Mouse (Mus musculus): ENCODE data around the gene Bves. TPM values are rescaled to one million over a fixed set of nuclear protein-coding genes. Genes with fewer than 3 reads are reported as not detected.

Bves gene
- polyA plus RNA-seq, 1 experiment from 2014 or later = 4.6 TPM

DNA sequence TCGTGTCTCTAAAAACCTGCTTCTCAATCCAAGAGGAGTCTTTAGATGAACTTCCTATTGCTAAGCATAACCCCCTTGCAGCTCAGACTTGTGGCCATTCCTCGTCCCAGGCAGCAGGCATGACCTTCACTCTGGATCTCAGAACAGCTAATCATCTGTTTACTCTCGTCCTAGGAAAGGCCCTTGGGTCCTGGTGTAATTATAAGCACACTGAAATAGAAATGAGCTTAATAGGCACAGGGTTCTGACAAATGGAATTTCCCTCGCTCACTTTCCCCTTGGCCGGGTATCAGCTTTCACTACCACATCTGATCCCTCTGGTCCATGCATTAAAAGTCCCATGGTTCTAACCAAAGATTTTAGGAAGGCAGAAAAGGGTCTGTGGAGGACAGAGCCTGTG is 27.8 kb downstream of the Bves start:
- H3K4me3 ChIP-seq = no peak overlapping the region
- no peak overlapping the region for H3K27ac ChIP-seq
- no peak for ATAC-seq (ENCODE audit: low FRiP score, low read depth)
- 15% methylated on average over 5 of the region's 5 CpGs for WGBS
- no peaks in the 10 kb centered on the region for H3K27me3 ChIP-seq
- peaks cover 6% of the 10 kb centered on the region; the same call in 1 of the 2 replicates for H3K36me3 ChIP-seq
- no peak overlapping the region for H3K9ac ChIP-seq
- H3K4me1 ChIP-seq = peaks cover 16% of the 10 kb centered on the region
- H3K9me3 ChIP-seq = no peaks in the 10 kb centered on the region
- H3K4me2 ChIP-seq (replicated peaks) = no peak overlapping the region

DNA sequence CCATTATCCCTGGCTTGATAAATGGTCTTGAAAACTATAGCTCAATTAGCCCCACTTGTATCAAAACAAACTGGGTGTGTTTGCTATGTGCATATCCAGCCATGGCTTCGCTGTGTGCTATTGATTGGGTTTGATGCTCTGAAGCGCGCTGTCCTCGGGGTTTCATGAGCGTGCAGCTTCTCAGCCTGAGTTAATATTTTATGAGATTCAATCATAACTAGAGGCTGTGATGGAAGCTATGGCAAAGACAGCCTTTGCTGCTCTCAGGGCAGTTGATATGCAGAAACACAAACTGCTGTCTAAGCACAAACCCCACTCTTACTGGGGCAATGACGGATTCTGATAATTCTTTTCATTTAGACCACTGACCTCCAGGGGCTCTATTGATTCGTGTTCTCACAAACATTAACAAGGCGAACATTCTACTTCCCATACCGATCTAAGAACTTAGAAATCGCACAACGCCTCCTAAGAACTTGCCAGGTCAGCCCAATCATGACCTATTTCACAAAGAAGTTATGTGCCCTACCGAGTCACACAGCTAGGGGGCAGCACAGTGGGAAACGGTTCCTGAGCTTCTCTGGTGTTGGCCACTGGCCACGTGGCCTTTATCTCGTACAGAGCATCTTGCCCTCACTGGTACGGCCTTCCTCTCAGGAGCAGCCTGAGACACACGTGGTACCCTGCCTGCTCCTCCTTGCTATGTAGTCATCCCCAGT is 31.6 kb downstream of the Bves start:
- Histone ChIP-seq H3K4me2 (replicated peaks) (no peak overlapping the region), H3K4me3 (no peak overlapping the region), H3K27me3 (no peaks in the 10 kb centered on the region), H3K9me3 (no peaks in the 10 kb centered on the region), H3K36me3 (peaks cover 6% of the 10 kb centered on the region; the same call in 1 of the 2 replicates), H3K27ac (no peak overlapping the region), H3K9ac (no peak overlapping the region), H3K4me1 (peaks cover 16% of the 10 kb centered on the region)
- ATAC-seq (ENCODE audit: low FRiP score, low read depth) = no peak
- 88% methylated on average over 17 of the region's 17 CpGs for WGBS

DNA sequence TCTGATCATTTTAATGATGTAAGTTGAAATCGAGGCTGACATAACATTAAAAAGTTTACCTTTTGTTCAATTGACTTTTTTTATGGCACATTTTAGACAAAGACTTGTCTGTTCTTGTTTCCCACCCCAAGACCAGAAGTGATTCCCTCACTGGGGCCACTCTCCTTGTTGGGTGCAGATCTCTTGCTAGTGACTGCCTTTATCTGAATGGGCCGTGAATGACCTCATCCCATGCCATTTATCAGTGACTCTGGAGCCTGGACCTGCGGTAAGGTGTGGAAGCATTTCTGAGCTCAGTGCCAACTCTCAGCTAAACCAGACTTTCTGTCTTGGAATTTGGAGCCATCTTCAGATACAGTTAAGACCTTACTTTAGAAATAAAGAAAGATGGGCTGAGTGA is 34.1 kb downstream of the Bves start:
- no peaks in the 10 kb centered on the region for H3K27me3 ChIP-seq
- no peak overlapping the region for H3K4me2 ChIP-seq (replicated peaks)
- H3K9ac ChIP-seq = no peak overlapping the region
- H3K4me1 ChIP-seq = 0 out of 2 replicates have a peak, but pooled peaks cover 2% of the 10 kb centered on the region
- no peaks in the 10 kb centered on the region for H3K9me3 ChIP-seq
- H3K4me3 ChIP-seq = no peak overlapping the region
- ATAC-seq (ENCODE audit: low FRiP score, low read depth) = no peak
- H3K27ac ChIP-seq = no peak overlapping the region
- peaks cover 6% of the 10 kb centered on the region; the same call in 1 of the 2 replicates for H3K36me3 ChIP-seq
- WGBS = 80% methylated on average over 3 of the region's 3 CpGs

GRCm38 (mm10) chr10:45370545-45370944 is 35.0 kb downstream of the Bves start:
- H3K4me1 ChIP-seq = 0 out of 2 replicates have a peak, but pooled peaks cover 2% of the 10 kb centered on the region
- no peak overlapping the region for H3K4me3 ChIP-seq
- 71% methylated on average over 2 of the region's 2 CpGs for WGBS
- no peaks in the 10 kb centered on the region for H3K9me3 ChIP-seq
- no peaks in the 10 kb centered on the region for H3K27me3 ChIP-seq
- no peak overlapping the region for H3K27ac ChIP-seq
- H3K36me3 ChIP-seq = peaks cover 6% of the 10 kb centered on the region; the same call in 1 of the 2 replicates
- ATAC-seq (ENCODE audit: low FRiP score, low read depth) = no peak
- no peak overlapping the region for H3K4me2 ChIP-seq (replicated peaks)
- no peak overlapping the region for H3K9ac ChIP-seq

GRCm38 (mm10) chr10:45372994-45373692 is 37.6 kb downstream of the Bves start:
- ATAC-seq (ENCODE audit: low FRiP score, low read depth) = no peak
- WGBS = 49% methylated on average over 4 of the region's 4 CpGs

GRCm38 (mm10) chr10:45378269-45378668 is 42.7 kb downstream of the Bves start:
- no peaks in the 10 kb centered on the region for H3K36me3 ChIP-seq
- no peaks in the 10 kb centered on the region for H3K9me3 ChIP-seq
- no peak overlapping the region for H3K4me3 ChIP-seq
- WGBS = 82% methylated on average over 3 of the region's 3 CpGs
- no peak for ATAC-seq (ENCODE audit: low FRiP score, low read depth)
- H3K4me2 ChIP-seq (replicated peaks) = no peak overlapping the region
- no peak overlapping the region for H3K9ac ChIP-seq
- no peak overlapping the region for H3K27ac ChIP-seq
- no peaks in the 10 kb centered on the region for H3K4me1 ChIP-seq
- H3K27me3 ChIP-seq = no peaks in the 10 kb centered on the region

More at GRCm38 (mm10) chr10:45372994-45373692, 37.6 kb downstream of the Bves start:
- no peak overlapping the region for H3K4me3 ChIP-seq
- H3K9me3 ChIP-seq = no peaks in the 10 kb centered on the region
- H3K27ac ChIP-seq = no peak overlapping the region
- no peak overlapping the region for H3K9ac ChIP-seq
- H3K27me3 ChIP-seq = no peaks in the 10 kb centered on the region
- 0 out of 2 replicates have a peak, but pooled peaks cover 1% of the 10 kb centered on the region for H3K4me1 ChIP-seq
- H3K36me3 ChIP-seq = no peaks in the 10 kb centered on the region
- H3K4me2 ChIP-seq (replicated peaks) = no peak overlapping the region

GRCm38 (mm10) chr10:45381937-45382636 is 46.5 kb downstream of the Bves start:
- H3K27me3 ChIP-seq = no peaks in the 10 kb centered on the region
- H3K9ac ChIP-seq = no peak overlapping the region
- H3K9me3 ChIP-seq = no peaks in the 10 kb centered on the region
- no peak overlapping the region for H3K4me2 ChIP-seq (replicated peaks)
- no peak for ATAC-seq (ENCODE audit: low FRiP score, low read depth)
- no peaks in the 10 kb centered on the region for H3K4me1 ChIP-seq
- H3K36me3 ChIP-seq = no peaks in the 10 kb centered on the region
- H3K27ac ChIP-seq = no peak overlapping the region
- no peak overlapping the region for H3K4me3 ChIP-seq

- Histone ChIP-seq H3K36me3 (no peaks in the 10 kb centered on the region), H3K4me1 (no peaks in the 10 kb centered on the region), H3K9me3 (no peaks in the 10 kb centered on the region), H3K9ac (no peak overlapping the region), H3K27me3 (no peaks in the 10 kb centered on the region), H3K27ac (no peak overlapping the region), H3K4me2 (replicated peaks) (no peak overlapping the region), H3K4me3 (no peak overlapping the region)
- no peak for ATAC-seq (ENCODE audit: low FRiP score, low read depth)
- WGBS = 68% methylated on average over 3 of the region's 3 CpGs
These were observed 47.0 kb downstream of the Bves start for GRCm38 (mm10) chr10:45382637-45382958.

DNA sequence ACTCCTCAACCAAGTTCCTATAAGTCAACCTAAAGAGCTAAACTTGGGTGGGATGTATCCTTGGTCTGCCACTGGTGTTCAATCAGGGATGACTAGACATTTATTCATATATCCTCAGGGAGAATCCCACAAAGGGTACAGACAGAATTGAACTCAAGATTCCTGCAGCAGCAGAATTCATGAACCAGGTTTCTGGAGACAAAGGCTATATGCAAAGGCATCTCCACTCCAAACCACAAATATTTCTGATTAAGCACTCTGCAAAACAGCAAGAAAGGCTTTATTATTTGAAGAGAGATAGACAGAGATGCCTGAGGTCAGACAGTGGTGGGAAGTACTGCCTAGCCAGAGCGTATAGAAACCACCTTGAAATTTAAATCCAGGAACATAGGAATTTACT is 62.6 kb downstream of the Bves start:
- H3K27ac ChIP-seq = no peak overlapping the region
- H3K4me3 ChIP-seq = no peak overlapping the region
- no peaks in the 10 kb centered on the region for H3K9me3 ChIP-seq
- no peak overlapping the region for H3K4me2 ChIP-seq (replicated peaks)
- H3K9ac ChIP-seq = no peak overlapping the region
- ATAC-seq (ENCODE audit: low FRiP score, low read depth) = no peak
- H3K4me1 ChIP-seq = no peaks in the 10 kb centered on the region
- 83% methylated on average over 1 of the region's 1 CpGs for WGBS
- H3K36me3 ChIP-seq = no peaks in the 10 kb centered on the region
- no peaks in the 10 kb centered on the region for H3K27me3 ChIP-seq

DNA sequence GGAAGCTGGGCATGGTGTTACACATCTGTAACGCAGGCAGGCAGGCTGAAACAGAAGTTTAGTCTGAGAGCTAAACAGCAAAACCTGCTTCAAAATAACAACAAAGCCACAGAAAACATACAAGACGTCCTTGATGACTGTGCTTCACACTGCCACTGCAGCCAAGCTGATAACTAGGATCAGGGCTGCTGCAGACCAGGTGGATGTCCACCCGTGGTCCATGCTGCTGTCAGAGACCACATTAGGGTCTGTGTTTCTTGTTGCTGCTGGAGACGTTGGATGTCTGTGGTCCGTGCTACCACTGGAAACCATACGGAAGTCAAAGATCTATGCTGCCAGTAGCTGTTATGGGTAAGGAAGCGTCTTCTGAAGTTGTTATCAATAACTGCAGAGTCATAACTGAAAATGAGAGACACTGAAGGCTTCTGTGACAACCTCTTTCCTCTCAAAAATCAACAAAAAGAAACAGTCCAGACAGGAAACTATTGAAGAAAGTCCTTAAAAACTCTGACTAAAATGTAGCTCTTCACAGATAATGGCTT is 64.2 kb downstream of the Bves start:
- no peaks in the 10 kb centered on the region for H3K27me3 ChIP-seq
- no peak overlapping the region for H3K27ac ChIP-seq
- H3K36me3 ChIP-seq = no peaks in the 10 kb centered on the region
- no peak overlapping the region for H3K4me2 ChIP-seq (replicated peaks)
- no peaks in the 10 kb centered on the region for H3K9me3 ChIP-seq
- 68% methylated on average over 7 of the region's 7 CpGs for WGBS
- H3K4me3 ChIP-seq = no peak overlapping the region
- no peak overlapping the region for H3K9ac ChIP-seq
- ATAC-seq (ENCODE audit: low FRiP score, low read depth) = no peak
- no peaks in the 10 kb centered on the region for H3K4me1 ChIP-seq

DNA sequence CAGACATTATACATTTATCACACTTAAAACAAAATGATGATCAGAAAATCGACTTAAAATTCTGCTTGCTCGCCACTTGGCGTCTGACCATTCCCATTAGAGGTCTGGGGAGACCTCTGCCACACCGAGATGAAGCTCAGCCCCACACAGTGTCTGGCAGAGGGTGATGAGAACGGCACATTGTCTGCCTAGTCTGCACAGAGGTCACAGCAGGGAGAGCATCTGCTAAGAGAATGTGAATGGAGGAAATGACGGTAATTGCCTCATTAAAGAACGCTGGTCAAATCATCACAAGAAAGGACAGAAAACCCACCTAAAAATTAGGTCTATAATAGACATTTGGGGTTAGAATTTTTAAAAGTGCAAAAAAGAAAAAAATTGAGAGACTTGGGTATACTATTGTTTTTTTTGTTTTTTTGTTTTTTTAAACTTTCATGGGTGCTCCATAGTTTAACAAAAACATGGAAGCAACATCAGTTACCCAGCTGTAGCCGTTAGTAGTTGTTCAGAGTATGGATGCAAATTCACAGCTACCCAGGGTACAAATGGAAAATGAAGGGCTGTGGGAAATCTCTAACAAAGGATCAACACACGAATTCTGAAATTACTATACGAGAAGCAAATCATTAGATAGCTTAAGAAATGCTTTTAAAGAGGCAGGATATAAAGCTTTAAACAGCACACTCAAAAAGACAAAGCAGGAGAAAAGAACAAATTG is 75.2 kb downstream of the Bves start:
- H3K4me3 ChIP-seq = no peak overlapping the region
- no peaks in the 10 kb centered on the region for H3K27me3 ChIP-seq
- H3K4me2 ChIP-seq (replicated peaks) = no peak overlapping the region
- no peaks in the 10 kb centered on the region for H3K4me1 ChIP-seq
- no peak overlapping the region for H3K27ac ChIP-seq
- no peak for ATAC-seq (ENCODE audit: low FRiP score, low read depth)
- no peak overlapping the region for H3K9ac ChIP-seq
- no peaks in the 10 kb centered on the region for H3K9me3 ChIP-seq
- no peaks in the 10 kb centered on the region for H3K36me3 ChIP-seq
- 34% methylated on average over 10 of the region's 10 CpGs for WGBS

- H3K9ac ChIP-seq = no peak overlapping the region
- no peak overlapping the region for H3K27ac ChIP-seq
- no peaks in the 10 kb centered on the region for H3K36me3 ChIP-seq
- H3K4me1 ChIP-seq = no peaks in the 10 kb centered on the region
- 56% methylated on average over 2 of the region's 2 CpGs for WGBS
- no peaks in the 10 kb centered on the region for H3K9me3 ChIP-seq
- no peak for ATAC-seq (ENCODE audit: low FRiP score, low read depth)
- H3K4me2 ChIP-seq (replicated peaks) = no peak overlapping the region
- H3K27me3 ChIP-seq = no peaks in the 10 kb centered on the region
- no peak overlapping the region for H3K4me3 ChIP-seq
These were observed 76.2 kb downstream of the Bves start for GRCm38 (mm10) chr10:45411741-45412140.
